ENCODE assay signal across 8 mouse cellular contexts in the genomic region with DNA sequence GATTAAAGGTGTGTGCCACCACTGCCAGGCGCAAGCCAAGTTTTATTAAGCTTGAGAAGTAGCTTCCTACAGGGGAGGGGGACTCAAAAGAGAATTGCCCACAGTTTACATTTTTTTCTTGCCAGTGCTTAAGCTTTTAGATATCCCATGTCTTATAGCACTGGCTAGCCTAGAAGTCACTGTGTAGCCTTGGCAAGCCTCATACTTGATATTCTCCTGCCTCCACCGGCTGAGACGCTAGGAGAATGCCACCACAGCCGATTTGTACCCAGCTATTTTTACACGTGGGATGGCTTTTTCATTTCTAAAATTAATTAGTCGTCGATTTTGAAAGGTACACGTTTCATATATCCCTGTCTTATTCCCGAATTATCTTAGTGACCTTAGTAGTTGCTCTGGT. TPM values are rescaled to one million over a fixed set of nuclear protein-coding genes. Genes with fewer than 3 reads are reported as not detected.
DNase-seq lines count a peak whose midpoint lies in the region; ATAC-seq and TF ChIP-seq lines count a peak whose summit lies in the region.

No protein-coding gene starts in this region.

- peak overlapping the region; percentile 93 for H3K27ac ChIP-seq in gastrocnemius, adult 2 months
- H3K27ac ChIP-seq in CH12.LX (ENCODE audit: insufficient read depth, low read depth), result peak overlapping the region; percentile 58; the same call in 1 of the 2 replicates
- H3K27ac ChIP-seq in forebrain, embryonic 13.5 days, result no peak overlapping the region; the same call in 1 of the 2 replicates
- peak overlapping the region; percentile 98 for H3K27ac ChIP-seq in liver, embryonic 13.5 days

- H3K36me3 ChIP-seq in CH12.LX (replicated peaks in 1 of 2; ENCODE audit: control insufficient read depth in 1 of 2, insufficient read depth in 1 of 2, low read length in 1 of 2), result peaks cover 55 to 73% of the 10 kb centered on the region in 2 experiments
- peaks cover 64% of the 10 kb centered on the region for H3K36me3 ChIP-seq in forebrain, embryonic 13.5 days (ENCODE audit: poor library complexity, severe bottlenecking)
- H3K36me3 ChIP-seq in liver, embryonic 13.5 days, result peaks cover 79% of the 10 kb centered on the region

- no peaks in the 10 kb centered on the region for H3K27me3 ChIP-seq in CH12.LX (replicated peaks)
- no peaks in the 10 kb centered on the region for H3K27me3 ChIP-seq in forebrain, embryonic 13.5 days
- H3K27me3 ChIP-seq in liver, embryonic 13.5 days, result no peaks in the 10 kb centered on the region

- no peak for TF ChIP-seq RAD21 in CH12.LX (IDR thresholded peaks at IDR 0.05; ENCODE audit: low read depth, low read length)

- H3K4me2 ChIP-seq in CH12.LX (ENCODE audit: insufficient read depth, low read depth, poor library complexity, severe bottlenecking), result peak overlapping the region; percentile 85
- H3K4me2 ChIP-seq in forebrain, embryonic 13.5 days, result peak overlapping the region; percentile 97
- H3K4me2 ChIP-seq in liver, embryonic 13.5 days, result peak overlapping the region; percentile 77

- H3K4me1 ChIP-seq in CH12.LX (ENCODE audit: control insufficient read depth in 1 of 2, insufficient read depth in 2 of 2), result peaks cover 2 to 41% of the 10 kb centered on the region in 2 experiments; a peak in 3 of 4 replicates
- H3K4me1 ChIP-seq in forebrain, embryonic 13.5 days, result peaks cover 30% of the 10 kb centered on the region
- peaks cover 72% of the 10 kb centered on the region for H3K4me1 ChIP-seq in liver, embryonic 13.5 days (replicated peaks)

- no peak for TF ChIP-seq POLR2A in CH12.LX (IDR thresholded peaks at IDR 0.05; ENCODE audit: low read depth, low read length)

- ATAC-seq in forebrain, embryonic 13.5 days, result no peak; the same call in 1 of the 2 replicates
- no peak for ATAC-seq in liver, embryonic 13.5 days (ENCODE audit: low read depth)
- ATAC-seq in monocyte, adult 5-6 weeks (replicated peaks; ENCODE audit: insufficient number of reproducible peaks, low FRiP score, low TSS enrichment, poor library complexity, severe bottlenecking), result no peak

- H3K4me3 ChIP-seq in gastrocnemius, adult 2 months, result peak overlapping the region; percentile 93
- H3K4me3 ChIP-seq in CH12.LX (replicated peaks in 1 of 3; ENCODE audit: low read depth in 2 of 3, low read length in 2 of 3, poor library complexity in 1 of 3), result peak overlapping the region; percentile 54 to 94 (median 55)
- peak overlapping the region; percentile 97 for H3K4me3 ChIP-seq in forebrain, embryonic 13.5 days
- peak overlapping the region; percentile 98 for H3K4me3 ChIP-seq in liver, embryonic 13.5 days (replicated peaks)

- dilution Hi-C loops in CH12.LX (cut with MboI; ENCODE audit: extremely low pct_ligation_motif_present, extremely low pct_unique_long_range_greater_than_20kb, low sequenced_read_pairs), result no loop called here

- H3K79me2 ChIP-seq in CH12.LX (replicated peaks; ENCODE audit: control insufficient read depth, extremely low read depth, insufficient read depth, poor library complexity, severe bottlenecking), result peaks cover 25% of the 10 kb centered on the region

- H3K9ac ChIP-seq in CH12.LX (ENCODE audit: insufficient read depth, low read depth), result peak overlapping the region; percentile 75
- peak overlapping the region; percentile 53; the same call in 1 of the 2 replicates for H3K9ac ChIP-seq in forebrain, embryonic 13.5 days
- H3K9ac ChIP-seq in liver, embryonic 13.5 days, result peak overlapping the region; percentile 71

- WGBS in forebrain, embryonic 13.5 days, result 32% methylated on average over 9 of the region's 9 CpGs
- 23% methylated on average over 9 of the region's 9 CpGs for WGBS in liver, embryonic 13.5 days (ENCODE audit: insufficient replicate concordance)

- intact Hi-C loops in gastrocnemius, adult 2 months (cut with DNase I), result no loop called here

- DNase-seq in gastrocnemius, adult 2 months, result no peak
- DNase-seq in gastrocnemius, postnatal 25 days, result no peak
- no peak for DNase-seq in CH12.LX (ENCODE audit: extremely low read depth)
- DNase-seq in liver, embryonic 13.5 days, result no peak
- no peak for DNase-seq in adrenal gland, adult 18-20 months (ENCODE audit: low spot score in 2 of 2)
- DNase-seq in left cerebral cortex, adult 11 months (ENCODE audit: low spot score), result no peak

- in situ Hi-C loops in CH12.LX (cut with MboI; ENCODE audit: low pct_ligation_motif_present, low pct_unique_long_range_greater_than_20kb, low sequenced_read_pairs), result no loop called here

- no peaks in the 10 kb centered on the region for H3K9me3 ChIP-seq in CH12.LX (replicated peaks; ENCODE audit: low read length)
- no peaks in the 10 kb centered on the region for H3K9me3 ChIP-seq in forebrain, embryonic 13.5 days (replicated peaks)
- H3K9me3 ChIP-seq in liver, embryonic 13.5 days (replicated peaks), result no peaks in the 10 kb centered on the region

- no peak for TF ChIP-seq EP300 in CH12.LX (IDR thresholded peaks at IDR 0.05; ENCODE audit: low read length)

- no peak for TF ChIP-seq CTCF in gastrocnemius, adult 2 months (IDR thresholded peaks at IDR 0.05)
- TF ChIP-seq CTCF in CH12.LX (conservative IDR thresholded peaks at IDR 0.05 in 1 of 2, IDR thresholded peaks at IDR 0.05 in 1 of 2; ENCODE audit: low read depth in 2 of 2, low read length in 2 of 2), result no peak

TF ChIP-seq in CH12.LX, 34 proteins besides CTCF, POLR2A, EP300 and RAD21:
- TF ChIP-seq USF2 (conservative IDR thresholded peaks at IDR 0.05; ENCODE audit: low read depth, low read length), result no peak
- no peak for TF ChIP-seq CHD1 (IDR thresholded peaks at IDR 0.05; ENCODE audit: low read depth, low read length)
- no peak for TF ChIP-seq MAX (IDR thresholded peaks at IDR 0.05; ENCODE audit: low read length)
- TF ChIP-seq ZNF384 (IDR thresholded peaks at IDR 0.05; ENCODE audit: low read depth, low read length), result no peak
- TF ChIP-seq SIN3A (IDR thresholded peaks at IDR 0.05; ENCODE audit: low read length), result no peak

RNA-seq across cellular contexts. Expression of a gene that starts 0.5 kb away (rescaled TPM):
- 10 to 100 TPM; 39.5 to 40.9 TPM for total RNA-seq in gastrocnemius, adult 2 months (2021)
- 10 to 100 TPM; 32.7 to 34.8 TPM for total RNA-seq in gastrocnemius, postnatal 25 days (2021)
- 59.2 and 63.5 TPM in 2 replicates for total RNA-seq in CH12.LX (2012; rRNA removed)
- total RNA-seq in CH12.LX (2014; rRNA removed), result 77.1 and 93.8 TPM in 2 replicates
- polyA plus RNA-seq in CH12.LX (2012; ENCODE audit: insufficient read length, low read depth), result 76.1 and 89.0 TPM in 2 replicates
- polyA plus RNA-seq in forebrain, embryonic 13.5 days (2015; fragmentation: Nextera tagmentation; extraction: Ambion mirVana), result 74.8 and 79.1 TPM in 2 replicates
- polyA plus RNA-seq in liver, embryonic 13.5 days (2015; fragmentation: Nextera tagmentation; extraction: Ambion mirVana), result 61.7 and 77.5 TPM in 2 replicates
- 551 to 822 TPM (median 699 TPM) in 3 replicates for total RNA-seq in monocyte, adult 5-6 weeks (2017)
- total RNA-seq in adrenal gland, adult 18-20 months (2021), result 10 to 100 TPM; 77.2 to 88.8 TPM

RNA-seq across cellular contexts. Expression of a gene that starts 6.8 kb away (rescaled TPM):
- 100 to 1,000 TPM; 221 to 234 TPM for total RNA-seq in gastrocnemius, adult 2 months (2021)
- 100 to 1,000 TPM; 155 to 161 TPM for total RNA-seq in gastrocnemius, postnatal 25 days (2021)
- 61.3 and 71.9 TPM in 2 replicates for total RNA-seq in CH12.LX (2012; rRNA removed)
- total RNA-seq in CH12.LX (2014; rRNA removed), result 51.2 and 62.7 TPM in 2 replicates
- 69.4 and 86.8 TPM in 2 replicates for polyA plus RNA-seq in CH12.LX (2012; ENCODE audit: insufficient read length, low read depth)
- polyA plus RNA-seq in forebrain, embryonic 13.5 days (2015; fragmentation: Nextera tagmentation; extraction: Ambion mirVana), result 474 and 488 TPM in 2 replicates
- 232 and 286 TPM in 2 replicates for polyA plus RNA-seq in liver, embryonic 13.5 days (2015; fragmentation: Nextera tagmentation; extraction: Ambion mirVana)
- 359 to 640 TPM (median 511 TPM) in 3 replicates for total RNA-seq in monocyte, adult 5-6 weeks (2017)
- 100 to 1,000 TPM; 346 to 591 TPM for total RNA-seq in adrenal gland, adult 18-20 months (2021)

RNA-seq across cellular contexts. Expression of a gene that starts 15.4 kb away (rescaled TPM):
- 10 to 100 TPM; 27.8 to 30.9 TPM for total RNA-seq in gastrocnemius, adult 2 months (2021)
- total RNA-seq in gastrocnemius, postnatal 25 days (2021), result 10 to 100 TPM; 25.7 to 32.2 TPM
- total RNA-seq in CH12.LX (2012; rRNA removed) (84.8 and 95.8 TPM in 2 replicates), CH12.LX (2014; rRNA removed) (131 and 132 TPM in 2 replicates)
- polyA plus RNA-seq in CH12.LX (2012; ENCODE audit: insufficient read length, low read depth), result 114 and 133 TPM in 2 replicates
- polyA plus RNA-seq in forebrain, embryonic 13.5 days (2015; fragmentation: Nextera tagmentation; extraction: Ambion mirVana), result 161 and 176 TPM in 2 replicates
- 83.1 and 92.7 TPM in 2 replicates for polyA plus RNA-seq in liver, embryonic 13.5 days (2015; fragmentation: Nextera tagmentation; extraction: Ambion mirVana)
- 424 to 614 TPM (median 508 TPM) in 3 replicates for total RNA-seq in monocyte, adult 5-6 weeks (2017)
- total RNA-seq in adrenal gland, adult 18-20 months (2021), result 100 to 1,000 TPM; 160 to 339 TPM
